In the genomic region with DNA sequence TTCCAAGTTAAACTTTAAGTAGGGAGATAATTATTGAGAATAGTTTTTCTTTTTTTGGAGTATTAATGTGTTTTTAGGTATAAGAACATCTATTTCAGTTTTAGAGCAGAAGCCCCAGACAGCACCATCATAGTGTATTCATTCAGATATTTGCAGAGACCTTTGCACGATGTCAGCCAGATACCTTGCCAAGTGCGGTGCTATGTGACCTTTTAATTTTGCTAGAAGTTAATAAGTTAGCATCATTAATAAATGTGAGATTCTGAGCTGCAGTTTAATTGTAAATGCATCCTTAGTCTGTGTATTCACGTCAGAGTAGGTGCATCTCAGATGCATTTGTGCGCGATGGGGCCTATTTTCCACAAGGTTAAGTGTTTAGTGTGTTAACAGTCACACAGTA, we compare ENCODE assay signal across 31 mouse cellular contexts.
"Had no signal": no experiment of that assay in that cellular context is flagged by ENCODE, and none has a peak within 500 bp of the region (broad histone marks: within the 10 kb centered on the region; RNA-seq: fewer than 3 reads in every experiment).

No protein-coding gene starts in this region.

- H3K4me1 ChIP-seq: limb, embryonic 10.5 days; limb, embryonic 12.5 days; limb, embryonic 13.5 days; limb, embryonic 15.5 days; liver, embryonic 12.5 days; liver, embryonic 13.5 days; liver, embryonic 15.5 days; lung, embryonic 15.5 days; midbrain, embryonic 12.5 days; midbrain, embryonic 13.5 days; midbrain, embryonic 15.5 days; neural tube, embryonic 12.5 days; neural tube, embryonic 13.5 days had no signal

- H3K9ac ChIP-seq: limb, embryonic 12.5 days; limb, embryonic 13.5 days; limb, embryonic 15.5 days; liver, embryonic 12.5 days; liver, embryonic 13.5 days; liver, embryonic 14.5 days; liver, embryonic 15.5 days; liver, postnatal 0 days; lung, embryonic 14.5 days; lung, embryonic 15.5 days; midbrain, embryonic 12.5 days; midbrain, embryonic 13.5 days; midbrain, embryonic 15.5 days; neural tube, embryonic 12.5 days; neural tube, embryonic 13.5 days had no signal

- H3K36me3 ChIP-seq: limb, embryonic 10.5 days; limb, embryonic 15.5 days; liver, embryonic 12.5 days; liver, embryonic 13.5 days; liver, embryonic 15.5 days; lung, embryonic 15.5 days; midbrain, embryonic 15.5 days had no signal

- H3K27ac ChIP-seq: limb, embryonic 10.5 days; limb, embryonic 12.5 days; limb, embryonic 13.5 days; limb, embryonic 15.5 days; liver, embryonic 12.5 days; liver, embryonic 13.5 days; liver, embryonic 14.5 days; liver, embryonic 15.5 days; lung, embryonic 15.5 days; macrophage; midbrain, embryonic 12.5 days; midbrain, embryonic 13.5 days; midbrain, embryonic 15.5 days; neural tube, embryonic 12.5 days; neural tube, embryonic 13.5 days had no signal

- ATAC-seq: liver, embryonic 12.5 days; liver, postnatal 0 days; lung, postnatal 0 days; midbrain, embryonic 13.5 days; midbrain, embryonic 15.5 days; midbrain, embryonic 16.5 days had no signal

- DNase-seq: left cerebral cortex, postnatal 4 days; liver; liver, embryonic 13.5 days; liver, postnatal 0 days; lung, adult 18-20 months; lung, adult 2 months; lung, embryonic 14.5 days; lung, postnatal 10 days; lung, postnatal 14 days; lung, postnatal 36 days; lung, postnatal 4 days; midbrain, embryonic 14.5 days had no signal

- H3K4me2 ChIP-seq: limb, embryonic 12.5 days; limb, embryonic 13.5 days; limb, embryonic 15.5 days; liver, embryonic 11.5 days; liver, embryonic 12.5 days; liver, embryonic 13.5 days; liver, embryonic 15.5 days; lung, embryonic 14.5 days; lung, embryonic 15.5 days; midbrain, embryonic 12.5 days; midbrain, embryonic 13.5 days; midbrain, embryonic 15.5 days; neural tube, embryonic 12.5 days; neural tube, embryonic 13.5 days had no signal

- H3K27me3 ChIP-seq: limb, embryonic 12.5 days; limb, embryonic 13.5 days; limb, embryonic 15.5 days; liver, embryonic 12.5 days; liver, embryonic 13.5 days; liver, embryonic 15.5 days; lung, embryonic 15.5 days; midbrain, embryonic 12.5 days; midbrain, embryonic 13.5 days; midbrain, embryonic 15.5 days; neural tube, embryonic 12.5 days; neural tube, embryonic 13.5 days had no signal

- H3K4me3 ChIP-seq: limb, embryonic 10.5 days; limb, embryonic 12.5 days; limb, embryonic 13.5 days; limb, embryonic 15.5 days; liver, embryonic 12.5 days; liver, embryonic 13.5 days; liver, embryonic 15.5 days; lung, embryonic 15.5 days; megakaryocyte, embryonic 14.5 days; midbrain, embryonic 12.5 days; midbrain, embryonic 13.5 days; midbrain, embryonic 15.5 days; myocyte; neural tube, embryonic 12.5 days; neural tube, embryonic 13.5 days had no signal

- H3K9me3 ChIP-seq: limb, embryonic 10.5 days; limb, embryonic 12.5 days; limb, embryonic 13.5 days; limb, embryonic 15.5 days; liver, embryonic 12.5 days; liver, embryonic 13.5 days; liver, embryonic 15.5 days; lung, embryonic 15.5 days; megakaryocyte, embryonic 14.5 days; midbrain, embryonic 12.5 days; midbrain, embryonic 13.5 days; midbrain, embryonic 15.5 days; neural tube, embryonic 12.5 days; neural tube, embryonic 13.5 days had no signal
